Mouse (Mus musculus) spleen, adult 2 months (tissue): ENCODE measurements at regions not wholly inside any gene's neighbourhood (a gene's known extent, or its start where the extent isn't known, plus 50 kb on each side); places are given as distances from the start of the nearest gene placed in this dataset.
"Not testable (repeated sequence)": the region's sequence is repeated elsewhere in the genome, so short reads cannot be mapped to it uniquely, and the experiment has no call there.

ENCODE experiments used
- DNase-seq, 2 experiments: peaks; one replicate each; pipeline versions ENCODE4 v3.0.0 to v3.0.0-alpha.2; 2012 to 2021; ENCODE audit warnings: low spot score in 2 of 2, low read depth in 1 of 2
- H3K27ac ChIP-seq: fragments of 200-500 bp; 2 replicates; pipeline ENCODE4 v1.5.1; 2012; ENCODE audit warnings: low read length, inconsistent platforms; ENCODE audit not compliant: insufficient read depth
- H3K27me3 ChIP-seq: fragments of 200-500 bp; 2 replicates; pipeline ENCODE4 v1.6.1; 2012; ENCODE audit warnings: mild to moderate bottlenecking, moderate library complexity, low read length, inconsistent platforms; ENCODE audit not compliant: control insufficient read depth, insufficient read depth
- H3K36me3 ChIP-seq: fragments of 200-500 bp; 2 replicates; pipeline ENCODE4 v1.6.1; 2012; ENCODE audit warnings: mild to moderate bottlenecking, low read length, inconsistent platforms; ENCODE audit not compliant: control insufficient read depth, insufficient read depth
- H3K4me1 ChIP-seq: fragments of 200-500 bp; 2 replicates; pipeline ENCODE4 v1.6.1; 2011; ENCODE audit warnings: inconsistent platforms; ENCODE audit not compliant: control insufficient read depth, insufficient read depth, insufficient read length
- H3K4me3 ChIP-seq: fragments of 200-500 bp; 2 replicates; pipeline ENCODE4 v1.5.1; 2011; ENCODE audit warnings: mild to moderate bottlenecking, inconsistent platforms; ENCODE audit not compliant: insufficient read depth, insufficient read length; ENCODE audit errors: extremely low read depth
- CTCF ChIP-seq: fragments of 200-500 bp; IDR thresholded peaks from 2 replicates; pipeline ENCODE4 v1.5.1; 2011; ENCODE audit warnings: mild to moderate bottlenecking, inconsistent platforms; ENCODE audit not compliant: insufficient read depth, insufficient read length, insufficient replicate concordance; ENCODE audit errors: extremely low read depth
- WGBS: fragments of 180-500 bp; shearing (Covaris S2); methylation state at CpG from one replicate; pipeline ENCODE4 v1.1.7; 2018; 5-methylcytosine and 5-hydroxymethylcytosine counted together

GRCm38 (mm10) chr10:22460386-22460785, 100.0 kb downstream of the Raet1d start:
- H3K36me3 ChIP-seq, H3K27me3 ChIP-seq, H3K4me1 ChIP-seq, DNase-seq, H3K4me3 ChIP-seq, H3K27ac ChIP-seq: not testable (repeated sequence)
- 80% methylated on average over 4 of the region's 4 CpGs for WGBS

- H3K27ac ChIP-seq, H3K27me3 ChIP-seq, DNase-seq, H3K36me3 ChIP-seq, H3K4me3 ChIP-seq, H3K4me1 ChIP-seq: not testable (repeated sequence)
- 29% methylated on average over 7 of the region's 7 CpGs for WGBS
Observed at GRCm38 (mm10) chr10:22460818-22461479, 100.6 kb downstream of the Raet1d start.

- not testable (repeated sequence) for H3K36me3 ChIP-seq, H3K27ac ChIP-seq, DNase-seq, H3K4me3 ChIP-seq, H3K4me1 ChIP-seq, H3K27me3 ChIP-seq
- 58% methylated on average over 4 of the region's 4 CpGs for WGBS
Observed at GRCm38 (mm10) chr10:22461480-22462050, 101.2 kb downstream of the Raet1d start.

- not testable (repeated sequence) for DNase-seq
Observed at GRCm38 (mm10) chr10:22471722-22472330, 111.5 kb downstream of the Raet1d start.

GRCm38 (mm10) chr10:22479860-22480259, 119.5 kb downstream of the Raet1d start:
- peak; percentile 7 to 8 for DNase-seq
- not testable (repeated sequence) for H3K27me3 ChIP-seq, H3K36me3 ChIP-seq, H3K4me3 ChIP-seq, H3K27ac ChIP-seq, H3K4me1 ChIP-seq
- peak; percentile 30; the same call in 1 of the 2 replicates for TF ChIP-seq CTCF
- WGBS, result 3% methylated on average over 4 of the region's 4 CpGs

More at GRCm38 (mm10) chr10:22471722-22472330, 111.5 kb downstream of the Raet1d start:
- H3K27ac ChIP-seq, H3K36me3 ChIP-seq, H3K27me3 ChIP-seq, H3K4me1 ChIP-seq, H3K4me3 ChIP-seq: not testable (repeated sequence)
- 89% methylated on average over 6 of the region's 6 CpGs for WGBS

GRCm38 (mm10) chr10:22487071-22487470, 126.7 kb downstream of the Raet1d start:
- WGBS, result 77% methylated on average over 5 of the region's 5 CpGs
- H3K4me3 ChIP-seq, DNase-seq, H3K36me3 ChIP-seq, H3K27me3 ChIP-seq, H3K4me1 ChIP-seq, H3K27ac ChIP-seq: not testable (repeated sequence)

GRCm38 (mm10) chr10:22491806-22492347, 131.5 kb downstream of the Raet1d start:
- not testable (repeated sequence) for H3K36me3 ChIP-seq, H3K27me3 ChIP-seq, H3K4me1 ChIP-seq, DNase-seq, H3K4me3 ChIP-seq, H3K27ac ChIP-seq
- 77% methylated on average over 11 of the region's 11 CpGs for WGBS
